Mouse (Mus musculus) kidney, postnatal 25 days (tissue): ENCODE measurements around the gene Ctnnd2.

ENCODE experiments used
- DNase-seq, 2 experiments: peaks; one replicate each; pipeline ENCODE4 v3.0.0; 2021; ENCODE audit warnings: mixed read lengths in 2 of 2

The Ctnnd2 gene

DNA sequence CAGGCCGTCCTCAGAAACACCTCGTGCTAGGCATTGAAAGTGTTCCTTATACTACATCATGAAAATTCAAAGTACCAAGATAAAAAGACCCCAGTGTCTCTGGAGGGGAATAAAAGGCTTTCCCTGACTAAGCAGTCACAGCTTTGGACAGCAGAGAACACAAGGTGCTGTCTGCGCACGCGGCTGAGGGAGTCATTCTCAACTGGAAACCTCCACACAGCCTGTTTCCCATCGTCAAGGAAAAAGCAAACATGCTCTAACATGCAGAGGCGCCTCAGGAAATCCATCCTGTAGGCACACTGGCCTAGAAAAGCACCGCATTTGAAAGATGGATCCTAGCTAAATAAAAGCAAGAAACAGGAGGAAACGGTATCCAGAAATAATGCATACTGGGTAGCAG, 483.0 kb downstream of the Ctnnd2 start:
- DNase-seq: no peak

DNA sequence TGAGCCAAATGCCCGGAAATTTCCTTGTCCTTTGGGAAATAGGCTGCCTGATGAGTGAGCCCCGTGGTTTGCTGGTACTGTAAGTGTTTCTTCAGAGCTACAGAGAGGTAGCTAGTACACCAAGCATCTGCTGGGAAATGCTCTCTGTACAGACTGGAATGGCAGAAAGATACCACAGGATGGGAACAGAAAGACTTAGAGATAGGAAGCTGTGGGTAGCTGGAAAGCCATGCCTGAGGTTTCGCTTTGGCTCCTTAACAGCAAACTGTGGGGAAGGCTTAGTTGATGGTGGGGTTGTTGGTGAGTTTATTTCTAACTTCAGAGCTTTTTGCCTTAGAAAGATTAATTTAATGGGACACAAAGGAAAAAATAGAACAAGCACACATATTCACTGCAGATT, 485.2 kb downstream of the Ctnnd2 start:
- DNase-seq: no peak

DNA sequence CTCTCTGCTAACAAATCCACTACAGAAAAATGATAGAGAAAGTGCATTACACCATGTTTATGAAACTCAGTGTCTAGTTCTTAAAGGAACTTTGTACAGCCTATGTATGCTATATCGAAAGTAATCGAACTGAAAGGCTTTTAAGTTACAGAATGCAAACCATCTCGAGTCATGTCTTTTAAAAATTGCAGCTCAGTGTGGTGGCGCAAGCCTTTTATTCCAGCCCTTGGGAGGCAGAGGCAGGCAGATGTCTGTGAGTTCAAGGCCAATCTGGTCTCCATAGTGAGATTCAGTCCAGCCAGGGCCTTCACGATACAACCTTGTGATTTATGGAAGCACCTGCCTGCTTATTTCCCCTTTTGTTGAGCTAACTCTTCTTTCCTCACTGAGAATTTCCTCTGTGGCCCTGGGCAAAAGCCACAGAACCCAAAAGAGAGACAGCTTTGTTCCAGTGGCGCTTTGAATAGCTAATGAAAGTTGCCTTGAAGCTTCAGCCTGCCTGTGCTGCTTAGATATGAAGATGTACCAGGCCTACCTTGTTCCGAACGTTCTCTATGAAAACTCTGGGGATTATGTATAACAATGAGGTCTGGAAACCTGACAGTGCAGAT, 488.3 kb downstream of the Ctnnd2 start:
- DNase-seq: no peak

DNA sequence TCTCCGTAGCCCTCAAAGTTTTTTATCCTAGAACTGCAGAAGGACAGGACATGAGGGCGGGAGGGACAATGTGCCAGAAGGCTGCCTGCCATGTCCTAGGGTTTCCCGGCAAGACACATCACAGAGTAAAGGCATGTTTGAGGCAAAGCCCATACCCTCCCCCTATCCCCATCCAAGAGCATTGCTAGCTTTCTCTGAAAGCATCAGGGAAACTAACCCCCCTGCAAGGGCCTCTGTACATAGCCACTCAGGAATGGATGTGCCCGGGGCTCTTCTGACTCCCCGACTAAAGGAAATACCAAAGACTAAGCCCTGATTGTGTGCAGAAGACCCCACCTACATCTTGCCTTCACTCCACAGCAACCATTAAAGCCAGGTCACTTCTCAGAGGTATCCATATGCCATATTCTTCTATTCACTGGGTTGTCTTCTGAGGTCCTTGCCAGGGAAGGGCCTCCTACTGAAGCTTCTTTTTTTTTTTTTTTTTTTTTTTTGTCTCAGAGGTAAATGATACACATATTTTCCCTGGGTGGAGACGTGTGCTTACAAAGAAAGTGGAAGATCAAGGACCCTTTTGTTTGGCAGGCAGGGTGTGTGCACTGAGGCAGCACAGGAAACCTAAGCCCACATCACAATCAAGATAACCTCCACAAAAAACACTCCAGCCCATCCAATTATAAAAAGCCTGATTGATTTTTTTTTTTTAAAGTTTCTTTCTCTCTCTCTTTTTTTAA, 489.5 kb downstream of the Ctnnd2 start:
- DNase-seq: no peak

DNA sequence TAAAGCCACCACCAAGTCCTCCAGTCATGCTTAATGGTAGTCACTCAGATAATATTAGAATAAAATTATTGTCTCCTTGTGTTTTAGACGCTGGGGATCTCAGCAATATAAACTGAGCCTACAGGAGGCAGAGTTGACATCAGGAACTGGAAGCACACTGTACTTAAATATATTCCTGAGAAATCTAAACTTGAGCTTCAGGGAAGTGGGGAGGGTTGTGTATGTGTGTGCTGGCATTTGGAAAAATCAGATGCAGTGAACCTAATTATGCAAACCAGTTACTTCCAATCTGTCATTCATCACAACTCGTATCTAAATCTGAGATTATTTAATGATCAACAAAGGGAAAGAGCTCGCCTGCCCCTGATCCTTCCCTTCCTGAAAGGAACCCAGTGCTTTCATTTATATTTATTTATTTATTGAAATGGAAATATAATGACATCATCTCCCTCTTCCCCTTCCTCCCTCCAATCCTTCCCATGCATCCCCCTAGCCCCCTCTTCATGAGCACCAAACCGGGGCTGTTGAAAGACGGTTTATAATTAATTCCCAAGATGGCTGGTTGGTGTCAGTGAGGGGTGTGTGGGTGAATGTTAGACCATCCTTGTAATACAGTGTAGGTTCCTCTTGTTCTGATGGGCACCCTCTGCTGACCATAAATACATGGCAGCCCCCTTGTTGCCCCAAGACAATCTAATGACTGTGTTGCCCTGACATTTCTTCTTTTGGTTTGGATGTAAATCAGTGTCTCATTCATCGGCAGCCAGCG, 495.6 kb downstream of the Ctnnd2 start:
- DNase-seq: no peak

DNA sequence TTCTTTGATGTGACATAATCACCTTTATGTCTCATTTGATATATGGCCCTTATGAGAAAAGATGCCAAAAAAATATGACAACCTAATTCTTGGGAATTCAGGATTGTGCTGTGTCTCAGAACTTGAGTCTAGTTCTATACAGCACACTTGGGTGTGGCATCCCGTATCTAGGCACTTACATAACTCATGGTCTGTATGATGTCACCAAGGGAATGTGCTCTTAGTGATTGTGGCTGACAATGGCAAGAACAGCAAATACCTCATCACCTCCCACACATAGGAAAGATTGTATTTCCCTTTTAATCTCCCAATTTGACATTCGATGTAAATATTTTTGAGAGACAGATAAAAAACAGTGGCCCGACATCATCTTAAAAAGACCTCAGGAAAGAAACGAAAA, 509.5 kb downstream of the Ctnnd2 start:
- no peak for DNase-seq

DNA sequence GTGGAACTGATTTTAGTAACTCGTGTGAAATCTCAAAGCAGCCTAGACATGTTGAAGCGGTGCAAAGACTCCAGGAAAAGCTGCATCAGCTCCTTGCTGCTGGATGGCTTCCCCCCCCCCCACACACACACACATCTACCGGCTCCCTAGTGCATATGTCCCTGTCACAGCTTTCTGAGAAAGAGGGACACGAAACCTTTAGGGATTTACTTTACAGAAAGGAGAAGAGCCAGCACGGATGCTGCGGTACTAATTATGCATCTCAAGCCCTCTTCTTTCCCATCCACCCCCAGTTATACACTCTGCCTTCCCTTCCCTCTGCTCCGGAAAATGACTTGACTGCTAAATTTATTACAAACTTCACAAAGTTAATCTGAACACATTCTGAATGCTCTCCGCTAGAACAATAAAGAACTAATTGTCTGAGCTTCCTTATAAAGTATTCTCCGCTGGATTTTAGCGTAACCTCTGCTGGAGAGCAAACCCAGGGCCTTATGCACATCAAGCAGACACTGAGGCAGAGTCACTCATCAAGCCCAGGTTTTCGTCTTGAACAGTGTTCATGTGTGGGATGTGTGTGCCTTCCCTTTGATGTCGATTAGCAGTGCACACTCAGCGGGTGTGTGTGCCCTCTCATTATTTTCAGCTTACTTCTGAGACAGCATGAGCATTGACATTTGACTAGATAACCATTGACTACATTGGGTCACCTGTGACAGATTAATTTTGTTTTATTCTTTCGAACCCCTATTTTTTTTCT, 510.1 kb downstream of the Ctnnd2 start:
- no peak for DNase-seq

DNA sequence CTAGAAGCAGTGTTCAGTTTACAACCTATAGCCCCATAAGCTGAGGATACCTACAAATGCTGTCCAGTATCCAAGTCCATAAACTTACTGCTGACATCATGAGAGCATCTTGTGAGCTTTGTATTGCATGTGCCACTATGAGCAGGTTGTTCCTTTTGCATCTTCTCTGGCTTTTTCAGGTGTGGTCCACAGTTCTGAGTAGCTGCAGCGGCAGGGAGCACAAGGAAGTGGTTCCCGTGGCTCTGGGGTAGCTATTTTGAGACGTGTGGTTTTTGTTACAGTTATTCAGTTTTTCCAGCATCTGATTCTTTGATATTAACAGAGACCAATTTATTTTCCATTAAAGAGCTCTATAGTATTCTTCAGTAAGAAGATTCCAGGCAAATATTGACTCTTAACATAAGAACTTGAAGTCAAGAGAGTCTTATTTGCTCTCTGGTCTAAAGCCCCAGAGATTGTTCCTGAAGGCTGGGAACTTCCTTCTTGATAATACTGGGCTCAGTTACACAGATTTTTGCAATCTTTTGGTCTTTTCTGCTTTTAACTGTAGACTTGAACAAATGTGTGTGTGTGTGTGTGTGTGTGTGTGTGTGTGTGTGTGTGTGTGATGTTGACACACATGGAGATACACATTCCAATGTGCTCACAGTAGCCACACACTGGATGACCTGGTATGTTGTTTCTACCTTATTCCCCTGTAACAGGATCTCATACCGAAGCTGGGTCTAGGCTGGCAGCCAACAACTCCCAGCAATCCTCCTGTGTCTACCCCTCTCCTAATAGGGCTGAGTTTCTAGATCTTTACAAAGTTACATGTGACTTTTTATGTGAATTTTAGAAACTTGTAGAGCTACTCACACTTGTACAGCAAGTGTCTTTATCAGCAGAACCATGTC, 514.1 kb downstream of the Ctnnd2 start:
- DNase-seq: no peak

DNA sequence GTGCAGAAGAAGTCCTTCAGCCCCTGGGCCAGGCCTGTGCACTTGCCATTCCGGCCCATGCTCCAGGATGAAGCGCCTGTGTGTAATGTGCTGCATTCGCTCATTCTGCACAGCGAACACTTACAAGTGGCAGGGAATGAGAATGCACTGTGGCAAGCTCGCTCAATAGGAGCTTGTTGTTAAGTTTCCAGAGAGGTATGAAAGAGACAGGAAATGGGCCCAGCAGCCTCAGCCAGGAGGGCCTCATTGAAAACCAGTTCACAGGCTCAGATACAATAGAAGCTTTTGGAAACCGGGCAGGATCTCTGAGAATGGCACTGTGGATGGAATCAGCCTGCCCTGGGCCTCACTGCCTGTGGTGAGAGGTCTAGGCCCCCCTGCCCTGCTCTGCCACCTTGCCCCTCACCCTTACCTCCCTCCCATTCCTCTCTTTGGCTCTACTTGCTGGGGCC, 521.4 kb downstream of the Ctnnd2 start:
- no peak for DNase-seq

DNA sequence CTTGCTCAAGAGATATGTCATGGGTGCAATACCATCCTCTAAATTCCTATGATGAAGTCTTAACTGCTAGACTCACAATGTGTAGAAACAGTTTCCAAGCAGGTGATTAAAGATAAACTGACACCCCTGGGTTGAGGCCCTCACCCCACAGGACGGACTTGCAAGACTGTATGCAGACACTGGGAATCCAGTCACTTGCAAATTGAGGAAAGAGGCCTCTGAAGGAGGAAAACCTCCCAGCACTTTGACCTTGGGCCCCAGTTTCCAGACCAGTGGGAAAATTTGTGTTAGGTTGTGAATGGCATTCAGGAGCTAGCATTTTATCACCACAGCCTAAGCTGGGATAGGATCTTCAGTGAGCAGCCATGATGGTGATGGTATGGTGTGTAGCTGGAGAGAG, 521.9 kb downstream of the Ctnnd2 start:
- DNase-seq: no peak

DNA sequence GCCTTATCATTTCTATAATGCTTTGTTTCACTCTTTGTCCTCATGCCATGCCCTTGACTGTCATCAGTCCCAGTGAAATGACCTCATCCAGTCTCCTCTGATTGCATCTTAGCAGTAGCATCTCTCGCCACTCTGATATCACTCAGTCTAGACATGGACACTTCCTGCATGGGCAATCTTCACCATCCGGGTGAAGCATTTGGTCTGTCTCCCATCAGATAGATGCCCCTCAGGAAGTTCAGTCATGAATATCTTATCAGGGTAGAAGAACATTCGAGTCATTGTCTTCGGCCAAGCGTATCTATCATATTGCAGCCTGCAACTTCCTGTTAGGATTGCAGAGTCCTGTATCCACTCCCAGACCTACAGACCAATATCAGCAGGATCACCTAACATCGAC, 523.5 kb downstream of the Ctnnd2 start:
- DNase-seq: no peak

DNA sequence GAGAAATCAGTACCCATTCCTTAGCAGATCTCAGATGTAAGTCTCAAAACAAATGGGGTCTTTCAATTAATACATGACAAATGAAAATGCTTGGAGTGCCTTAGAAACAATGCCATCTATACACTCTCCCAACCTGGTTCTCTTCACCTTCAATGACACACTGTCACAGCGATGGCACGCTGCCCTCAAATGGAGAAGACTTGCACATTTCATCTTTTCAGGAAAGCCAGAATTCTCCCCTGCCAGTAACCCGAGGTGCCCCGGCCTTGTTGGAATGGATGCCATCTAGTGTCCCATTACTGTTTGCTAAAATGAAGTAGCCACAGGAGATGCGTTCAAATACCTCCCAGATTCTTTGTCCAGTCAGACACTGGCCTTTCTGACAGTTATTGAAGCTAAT, 525.0 kb downstream of the Ctnnd2 start:
- no peak for DNase-seq

DNA sequence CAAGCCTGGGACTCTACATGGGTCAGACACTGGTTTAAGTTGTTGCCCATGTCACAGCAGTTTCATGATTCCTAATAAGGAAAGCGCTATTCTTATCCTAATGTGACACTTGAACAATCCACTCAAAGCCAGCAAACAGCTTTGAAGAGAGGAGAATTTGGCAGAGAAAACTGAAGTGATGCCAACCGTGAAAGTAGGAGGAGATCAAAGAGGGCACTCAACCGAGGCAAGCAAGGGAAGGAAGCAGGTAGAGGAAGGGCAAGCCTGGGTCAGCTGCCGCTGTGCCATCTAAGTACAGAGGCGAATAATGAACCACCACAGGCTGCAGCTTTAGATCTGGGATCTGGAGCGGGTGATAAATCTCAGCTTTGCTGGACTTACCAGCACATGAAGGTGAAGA, 528.4 kb downstream of the Ctnnd2 start:
- DNase-seq: peak; percentile 9 to 37

DNA sequence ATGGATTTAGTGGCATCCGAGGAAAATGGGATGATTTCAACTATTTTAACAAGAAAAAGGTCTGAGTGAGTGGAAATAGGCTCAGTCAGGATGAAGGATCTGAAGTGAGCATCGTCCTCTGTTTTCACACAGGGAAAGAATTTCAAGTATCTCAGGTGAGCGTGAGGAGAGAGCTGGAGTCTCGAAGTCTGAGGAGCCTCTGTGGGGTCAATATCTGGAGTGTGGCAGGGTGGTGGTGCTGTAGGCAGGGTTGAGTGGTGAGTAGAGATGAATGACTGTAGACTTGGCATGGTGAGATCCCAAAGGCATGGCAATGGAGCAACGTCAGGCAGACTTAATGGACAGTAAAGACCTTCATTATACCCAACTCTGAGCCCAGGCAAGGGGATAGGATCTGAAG, 529.2 kb downstream of the Ctnnd2 start:
- no peak for DNase-seq

DNA sequence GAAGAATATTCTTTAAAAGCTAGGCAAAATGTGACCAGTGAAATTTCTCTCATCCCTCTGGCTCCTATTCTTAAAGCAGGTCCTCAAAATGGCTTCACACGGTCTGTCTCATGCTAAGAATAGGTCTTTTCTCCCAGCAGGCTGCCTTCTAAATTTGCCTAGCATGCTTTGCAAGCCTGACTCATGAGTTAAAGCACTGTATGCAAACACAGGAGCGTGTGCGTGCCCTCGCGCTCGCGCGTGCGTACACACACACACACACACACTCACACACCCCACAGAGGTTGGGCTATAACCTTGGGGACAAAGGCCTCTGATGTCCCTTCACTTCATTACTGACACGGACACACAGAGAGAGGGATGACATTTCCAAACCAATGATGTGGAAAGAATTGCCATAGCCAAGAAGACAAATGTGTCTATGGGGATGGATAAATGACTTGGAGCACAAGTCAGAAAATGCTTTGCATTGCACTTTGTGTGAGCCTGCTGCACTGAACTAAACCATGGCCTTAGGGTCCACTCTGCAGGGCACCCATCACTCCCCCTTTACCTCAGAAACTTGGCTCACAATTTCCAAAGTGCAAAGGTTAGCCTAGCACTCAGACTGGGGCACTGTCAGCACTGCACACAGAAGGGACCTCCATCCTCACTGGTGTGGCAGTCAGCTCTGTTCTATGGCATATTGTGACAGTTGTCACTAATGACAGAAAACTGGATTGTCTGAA, 536.8 kb downstream of the Ctnnd2 start:
- peak in 1 of 2 experiments; percentile 34 for DNase-seq

DNA sequence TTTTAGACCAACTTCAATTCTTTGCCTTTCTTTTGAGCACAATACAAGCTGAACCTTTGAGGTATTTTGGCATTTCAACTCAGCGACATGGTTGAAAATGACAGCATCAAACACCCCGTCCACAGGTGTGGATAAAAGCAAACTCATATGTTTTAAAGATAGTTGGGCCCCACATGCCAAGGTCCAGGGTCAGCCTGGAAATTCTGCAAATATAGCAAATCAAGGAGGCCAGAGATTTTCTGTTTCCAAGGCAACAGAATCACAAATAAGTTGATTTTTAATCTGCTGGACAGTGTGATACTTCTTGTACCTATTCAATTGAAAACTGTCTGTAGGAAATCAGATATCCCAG, 537.3 kb downstream of the Ctnnd2 start:
- DNase-seq: no peak

DNA sequence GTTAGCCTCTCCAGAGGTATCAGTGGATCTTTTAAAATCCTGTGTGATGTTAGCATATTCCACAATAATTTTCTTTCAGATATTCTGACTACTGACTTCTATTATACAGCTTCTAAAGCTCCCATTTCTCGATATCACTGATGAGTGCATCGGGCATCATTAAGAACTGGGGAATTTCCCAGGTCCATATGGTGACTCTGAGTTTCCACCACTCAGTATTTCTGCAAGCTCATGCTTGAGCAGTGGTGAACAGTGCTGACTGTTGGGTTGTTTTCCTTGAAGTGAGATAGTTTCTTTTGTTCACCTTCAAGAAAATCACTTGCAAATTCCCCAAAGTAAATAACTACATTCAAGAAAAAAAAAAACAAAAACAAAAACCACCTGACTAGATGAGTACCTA, 542.4 kb downstream of the Ctnnd2 start:
- no peak for DNase-seq

DNA sequence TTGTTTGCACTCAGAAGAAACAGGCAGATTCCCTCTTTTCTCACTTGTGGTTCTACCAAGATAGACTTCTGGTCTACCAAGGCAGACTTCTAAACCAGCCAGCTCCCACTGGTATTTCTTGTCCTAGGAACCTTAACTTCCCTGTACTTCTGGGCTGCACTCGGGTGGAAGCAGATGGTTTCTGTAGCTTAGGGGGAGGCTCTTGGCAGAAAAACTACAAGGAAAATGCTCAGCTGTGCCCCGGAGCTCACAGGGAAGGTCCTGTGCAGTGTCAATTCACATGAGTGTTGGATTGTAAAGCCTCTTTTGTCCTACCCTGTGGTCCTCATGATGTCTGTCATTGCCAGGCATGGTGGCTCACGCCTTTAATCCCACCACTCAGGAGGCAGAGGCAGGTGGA, 546.4 kb downstream of the Ctnnd2 start:
- DNase-seq: no peak

DNA sequence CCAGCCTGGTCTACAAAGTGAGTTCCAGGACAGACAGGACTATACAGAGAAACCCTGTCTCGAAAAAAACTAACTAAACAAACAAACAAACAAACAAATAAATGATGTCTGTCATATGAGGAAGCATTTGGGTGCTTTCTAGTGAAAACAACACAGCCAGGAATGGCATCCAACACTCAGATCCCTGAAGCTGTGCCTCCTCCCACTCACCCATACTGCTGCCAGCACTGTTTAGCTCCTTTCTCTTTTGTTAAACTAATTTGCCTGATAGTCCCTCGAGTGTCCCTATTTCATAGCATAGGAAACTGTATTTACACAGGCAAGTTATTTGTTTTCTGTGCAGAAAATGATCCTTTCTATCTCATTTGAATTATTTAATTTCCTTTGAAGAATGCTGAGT, 546.8 kb downstream of the Ctnnd2 start:
- DNase-seq: no peak

DNA sequence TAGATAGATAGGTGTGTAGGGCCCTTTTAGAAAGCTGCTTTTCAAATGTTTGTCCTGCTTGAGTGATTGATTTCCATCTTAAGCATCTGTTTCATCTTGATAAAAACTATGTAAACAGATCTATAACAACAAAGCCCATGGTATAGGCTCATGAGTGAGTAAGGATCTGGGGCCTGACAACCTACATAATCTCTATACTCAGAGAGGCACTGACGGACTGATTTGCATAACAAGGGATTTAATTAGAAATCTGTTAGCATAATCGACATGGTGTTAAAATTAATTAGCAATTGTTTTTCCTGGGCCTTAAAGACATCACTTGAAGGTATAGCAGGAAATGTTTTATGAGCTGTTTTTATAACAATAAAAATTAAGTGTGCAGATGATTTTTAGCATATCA, 548.7 kb downstream of the Ctnnd2 start:
- no peak for DNase-seq

DNA sequence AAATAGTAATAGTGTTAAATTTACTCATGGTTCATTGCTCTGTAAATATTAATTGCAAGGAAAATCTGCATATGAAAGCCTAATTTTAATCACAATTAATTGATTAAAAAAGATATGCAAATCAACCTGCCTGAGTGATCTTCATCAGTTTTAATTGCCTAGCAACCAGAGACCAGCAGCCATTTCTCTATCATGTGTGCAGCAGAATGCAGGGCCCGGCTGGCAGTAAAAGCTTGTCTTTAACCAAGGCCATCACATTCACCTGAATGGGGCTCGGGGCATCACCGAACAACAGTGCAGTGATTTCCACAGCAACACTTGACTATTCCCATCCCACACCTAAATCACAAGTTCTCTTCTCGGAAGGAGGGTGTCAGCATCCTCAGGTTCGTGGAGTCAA, 553.7 kb downstream of the Ctnnd2 start:
- DNase-seq: no peak

DNA sequence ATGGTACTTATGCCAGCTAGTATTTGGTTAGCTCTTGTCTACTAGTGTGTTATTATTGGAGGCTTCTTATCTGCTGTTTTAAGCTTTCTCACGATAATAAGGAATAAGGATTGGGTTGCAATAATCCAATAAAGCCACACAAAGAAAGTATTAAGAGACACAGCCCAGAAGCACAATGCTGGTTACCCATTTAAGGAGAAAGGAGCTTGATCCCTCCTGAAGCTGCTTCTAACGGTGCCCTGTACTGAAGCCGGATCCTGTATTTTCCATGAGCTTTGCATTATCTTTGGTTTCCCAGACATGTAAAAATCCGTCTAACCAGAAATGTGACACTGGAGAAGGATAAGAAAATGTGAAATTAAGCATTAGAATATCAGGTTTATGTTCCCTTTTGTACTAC, 565.8 kb downstream of the Ctnnd2 start:
- no peak for DNase-seq
